Mouse (Mus musculus) embryo, embryonic 10.5 days (tissue): ENCODE data around the gene Ascc3.

Source experiments
- DNase-seq: peaks from one replicate; pipeline ENCODE4 v3.0.0-alpha.2; 2015; ENCODE audit warnings: low spot score

The Ascc3 gene

GRCm38 (mm10) chr10:50763457-50764310 lies 171.2 kb downstream of the Ascc3 start:
- peak; percentile 54 for DNase-seq

DNA sequence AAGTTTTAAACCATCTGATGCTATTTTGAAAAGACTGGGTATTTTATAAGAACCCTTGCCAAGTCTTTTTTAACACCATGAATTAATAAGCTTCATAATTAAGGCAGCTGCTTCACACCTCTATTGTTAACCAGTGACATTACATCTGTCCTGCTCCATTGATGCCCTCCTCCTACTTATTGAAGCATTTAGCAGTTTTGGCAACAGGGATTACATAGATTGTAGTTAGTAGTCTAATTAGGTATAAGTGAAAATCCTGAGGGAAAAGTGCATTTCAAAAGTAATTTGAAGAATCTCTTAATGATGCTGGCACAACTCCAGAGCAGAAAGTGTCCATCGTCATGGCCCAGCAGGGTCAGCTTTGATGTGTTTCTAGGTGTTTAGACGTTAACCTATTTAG lies 180.3 kb downstream of the Ascc3 start:
- no peak for DNase-seq

DNA sequence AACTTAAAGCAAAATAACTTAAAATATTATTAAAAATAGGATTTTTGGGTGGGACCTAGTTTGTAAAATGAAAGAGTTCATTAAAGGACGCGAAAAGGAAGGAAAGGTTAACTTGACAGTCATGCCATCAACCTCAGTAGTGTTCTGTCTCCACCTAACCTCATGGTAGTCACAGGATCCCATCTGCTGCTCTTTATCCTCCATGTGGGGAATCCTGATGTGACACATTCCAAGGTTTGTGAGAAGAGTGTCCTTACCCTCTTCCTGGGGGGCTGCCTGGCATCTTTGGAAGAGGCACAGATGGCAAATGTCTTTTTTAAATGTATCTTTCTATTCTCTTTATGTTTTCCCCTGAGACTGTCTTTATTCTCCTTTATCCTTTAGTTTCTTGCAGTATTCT lies 181.4 kb downstream of the Ascc3 start:
- DNase-seq: no peak

DNA sequence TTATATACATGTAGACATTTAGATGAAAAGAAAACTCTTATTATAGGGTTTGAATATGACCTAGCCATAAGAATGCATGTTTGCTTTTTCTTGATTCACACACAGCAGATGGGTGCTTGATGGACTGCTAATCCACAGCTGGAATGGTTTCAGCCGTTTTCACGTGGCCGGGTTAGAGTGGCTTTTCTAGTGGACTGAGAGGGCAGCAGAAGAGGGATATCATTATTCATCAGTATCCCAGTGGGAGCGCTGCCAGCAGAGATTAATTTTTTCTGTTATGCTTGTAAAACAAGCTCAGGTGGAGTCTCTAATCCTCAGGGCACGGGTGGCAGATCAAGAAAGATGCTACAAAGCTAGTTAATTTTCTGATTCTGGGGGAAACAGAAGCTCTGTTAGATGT lies 200.4 kb downstream of the Ascc3 start:
- peak; percentile 4 for DNase-seq

- peak; percentile 9 for DNase-seq
Observed at GRCm38 (mm10) chr10:50801594-50801993, 209.1 kb downstream of the Ascc3 start.

DNA sequence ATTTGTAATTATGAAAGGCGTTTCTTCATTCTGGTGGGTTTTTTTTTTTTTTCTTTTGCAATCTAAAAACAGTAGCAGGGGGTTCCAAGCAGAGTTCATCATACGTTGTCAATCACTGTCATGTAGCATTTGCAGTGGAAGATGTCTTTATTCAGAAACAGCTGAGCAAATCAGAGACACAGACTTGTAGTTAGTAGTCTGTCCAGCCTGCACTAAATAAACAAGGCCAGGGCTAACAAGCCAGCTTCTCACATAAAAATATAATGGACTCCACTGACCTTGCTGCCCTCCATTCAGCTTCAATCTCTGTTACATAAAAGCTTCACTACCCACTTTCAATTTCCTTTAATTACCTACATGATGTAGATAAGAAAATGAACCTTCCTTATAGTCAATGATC lies 209.9 kb downstream of the Ascc3 start:
- peak; percentile 20 for DNase-seq

DNA sequence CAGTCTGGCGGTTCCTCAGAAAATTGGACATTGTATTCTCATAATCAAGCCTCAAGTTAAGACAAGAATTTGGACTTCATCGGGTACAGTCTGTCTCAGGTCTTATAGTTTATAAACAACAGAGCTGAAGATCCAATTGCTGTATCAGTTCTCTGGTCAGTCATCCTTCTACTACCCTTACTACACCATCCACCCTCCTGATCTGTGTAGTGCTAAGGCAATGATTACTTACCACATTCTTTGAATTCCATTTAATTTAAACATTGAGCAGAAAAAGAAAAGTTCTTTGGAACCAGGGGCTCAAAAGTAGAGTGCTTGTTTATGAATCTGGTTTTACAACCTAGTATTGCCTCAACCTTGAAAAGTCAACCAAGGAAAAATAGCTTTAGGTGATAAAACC lies 213.7 kb downstream of the Ascc3 start:
- DNase-seq: no peak

- DNase-seq: no peak
Observed at GRCm38 (mm10) chr10:50822363-50822762, 229.9 kb downstream of the Ascc3 start.

DNA sequence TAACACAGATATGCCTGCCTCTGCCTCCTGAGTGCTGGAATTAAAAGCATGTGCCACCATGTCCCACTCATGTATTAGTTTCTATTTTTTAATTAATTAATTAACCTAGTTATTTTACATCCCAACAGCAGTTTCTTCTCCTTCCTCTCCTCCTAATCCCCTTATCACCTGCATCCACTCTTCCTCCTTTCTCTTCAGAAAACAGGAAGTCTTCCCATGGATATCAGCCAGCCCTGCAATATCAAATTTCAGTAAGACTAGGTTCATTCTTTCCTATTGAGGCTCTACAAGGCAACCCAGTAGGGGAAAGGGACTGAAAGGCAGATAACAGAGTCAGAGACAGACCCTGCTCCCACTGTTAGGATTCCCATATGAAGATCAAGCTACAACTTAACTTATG lies 234.4 kb downstream of the Ascc3 start:
- DNase-seq: no peak

DNA sequence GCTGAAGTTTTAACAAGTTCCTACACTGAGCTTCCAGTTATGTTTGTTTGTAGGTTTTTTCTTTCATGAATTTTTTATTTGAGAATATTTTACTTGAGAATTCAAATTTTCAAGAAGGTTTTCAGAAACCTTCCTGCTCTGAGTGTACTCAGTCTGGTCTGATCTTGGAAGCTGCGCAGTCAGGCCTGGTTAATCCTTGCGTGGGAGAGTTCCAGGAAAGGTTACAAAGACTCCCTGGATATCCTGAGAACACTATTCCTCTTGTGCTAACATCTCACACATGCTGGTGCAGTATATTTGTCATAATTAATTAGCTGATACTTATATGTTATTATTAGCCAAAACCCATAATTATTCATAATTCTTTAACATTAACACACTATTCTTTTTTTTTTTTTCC lies 242.1 kb downstream of the Ascc3 start:
- no peak for DNase-seq

- no peak for DNase-seq
Observed at GRCm38 (mm10) chr10:50843363-50843762, 250.9 kb downstream of the Ascc3 start.

GRCm38 (mm10) chr10:50868202-50868601 lies 275.7 kb downstream of the Ascc3 start:
- DNase-seq: peak; percentile 24

DNA sequence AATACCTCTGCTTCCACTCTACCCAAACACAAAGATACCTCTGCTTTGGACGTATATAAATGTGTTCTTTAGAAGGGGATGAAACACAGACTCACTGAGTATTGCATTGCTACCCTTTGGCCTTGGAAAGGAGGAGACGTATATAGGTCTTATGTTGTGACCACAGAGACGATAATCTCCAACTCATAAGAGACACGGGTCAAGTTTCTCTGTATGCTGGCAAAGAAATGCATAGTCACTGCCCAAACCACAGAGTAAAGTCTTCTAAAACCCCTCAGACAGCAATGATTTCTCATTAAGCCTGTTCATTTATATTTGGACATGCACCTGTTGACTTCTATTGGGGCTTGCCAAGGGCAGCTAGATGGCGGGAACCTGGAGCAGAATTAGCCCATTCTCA lies 284.5 kb downstream of the Ascc3 start:
- no peak for DNase-seq

DNA sequence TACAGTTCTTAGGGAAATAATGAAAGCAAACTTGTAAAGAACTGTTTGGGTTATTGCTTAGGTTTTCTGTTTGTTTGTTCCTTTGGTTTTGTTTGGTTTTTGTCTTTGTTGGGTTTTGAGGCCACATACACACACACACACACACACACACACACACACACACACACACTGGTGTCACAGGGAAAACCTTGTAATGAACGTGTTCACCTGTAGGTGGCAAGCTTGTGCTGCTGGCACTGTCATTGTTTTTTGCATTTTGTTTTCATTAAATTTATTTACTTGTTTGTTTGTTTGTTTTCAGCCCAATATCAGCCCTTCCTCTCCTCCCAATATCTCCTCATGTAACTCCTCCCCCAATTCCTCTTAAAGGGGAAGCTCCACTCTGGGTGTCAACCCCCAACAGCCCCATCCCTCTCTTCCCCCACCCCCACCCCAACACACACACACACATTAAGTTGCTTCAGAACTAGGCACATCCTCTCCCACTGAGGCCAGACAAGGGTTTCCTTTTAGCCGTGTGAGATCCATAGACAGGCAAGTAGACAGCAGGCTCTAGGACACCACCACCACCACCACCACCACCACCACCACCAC lies 289.1 kb downstream of the Ascc3 start:
- peak; percentile 37 for DNase-seq

- no peak for DNase-seq
Observed at GRCm38 (mm10) chr10:50882366-50882765, 289.9 kb downstream of the Ascc3 start.

GRCm38 (mm10) chr10:50886305-50886704 lies 293.8 kb downstream of the Ascc3 start:
- DNase-seq: no peak

GRCm38 (mm10) chr10:50890621-50891020 lies 298.2 kb downstream of the Ascc3 start:
- DNase-seq: peak; percentile 28

GRCm38 (mm10) chr10:50891876-50892711 lies 299.6 kb downstream of the Ascc3 start:
- DNase-seq: peak; percentile 66

DNA sequence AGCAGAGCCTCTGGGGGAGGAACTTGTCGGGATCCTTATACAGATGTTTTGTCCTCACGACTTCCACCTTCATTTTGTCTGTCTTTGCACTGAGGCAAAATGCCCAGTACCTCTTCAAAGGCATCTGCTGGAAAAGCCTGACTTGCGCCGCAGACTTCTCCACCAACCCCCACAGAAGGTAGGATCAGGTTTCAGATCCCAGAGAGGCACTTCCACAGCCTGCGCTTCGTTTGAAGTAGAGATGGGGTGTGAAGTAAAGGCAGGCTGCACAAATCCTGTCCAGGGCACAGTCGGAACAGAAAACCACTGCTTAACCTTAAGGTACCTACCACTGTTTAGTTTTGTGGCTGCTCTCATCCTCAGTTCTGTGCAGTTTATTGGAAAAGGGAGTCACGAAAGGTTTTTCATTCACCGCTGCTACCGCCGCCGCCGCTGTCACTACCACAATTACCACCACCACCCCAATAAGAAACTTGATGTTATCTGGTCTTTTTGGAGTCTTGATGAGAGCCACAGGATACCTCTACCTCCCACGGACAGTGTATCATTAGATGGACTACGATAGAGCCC lies 300.4 kb downstream of the Ascc3 start:
- peak; percentile 75 for DNase-seq

DNA sequence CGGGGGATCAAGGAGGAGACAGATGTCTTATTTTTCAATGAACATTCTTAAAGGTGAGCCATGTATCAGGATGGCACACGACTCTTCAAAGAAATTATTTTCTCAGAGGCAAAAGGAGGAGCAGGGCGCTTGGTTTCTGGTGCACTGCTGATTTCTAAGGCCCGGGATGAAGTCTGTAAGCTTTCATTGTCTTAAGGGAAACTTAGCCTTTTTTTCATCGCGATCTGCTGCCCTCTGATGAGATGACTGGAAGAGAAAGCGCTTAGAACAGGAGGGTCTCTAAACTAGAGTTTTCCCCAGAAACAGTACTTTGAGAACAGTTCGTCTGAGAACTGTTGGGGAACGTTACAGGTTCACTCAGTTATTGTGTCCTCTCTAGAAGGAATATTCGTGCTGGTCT lies 301.1 kb downstream of the Ascc3 start:
- DNase-seq: peak; percentile 58

- peak; percentile 95 for DNase-seq
Observed at GRCm38 (mm10) chr10:50894170-50894991, 301.9 kb downstream of the Ascc3 start, which contains the start of gene Sim1. Gene Sim1 (plus strand): TSS chr10:50894754.
